In genomic region chr4:29117025-29117424, GRCm38 (mm10) we compare ENCODE assay signal across 21 mouse cellular contexts.
"Had no signal": no experiment of that assay in that cellular context is flagged by ENCODE, and none has a peak within 500 bp of the region (broad histone marks: within the 10 kb centered on the region; RNA-seq: fewer than 3 reads in every experiment).

No protein-coding gene starts in this region.

- H3K4me2 ChIP-seq: liver, embryonic 12.5 days; liver, embryonic 15.5 days; lung, embryonic 15.5 days; midbrain, embryonic 13.5 days; neural tube, embryonic 13.5 days had no signal

- H3K9ac ChIP-seq: liver, embryonic 12.5 days; liver, embryonic 15.5 days; lung, embryonic 15.5 days; midbrain, embryonic 13.5 days; neural tube, embryonic 13.5 days had no signal

- H3K36me3 ChIP-seq: liver, embryonic 12.5 days; liver, embryonic 15.5 days; lung, embryonic 15.5 days; midbrain, embryonic 10.5 days; midbrain, embryonic 13.5 days; neural tube, embryonic 13.5 days had no signal

- ATAC-seq: liver, embryonic 12.5 days had no signal

- H3K27ac ChIP-seq: kidney, postnatal 0 days; layer of hippocampus, adult 2 months; liver, embryonic 12.5 days; liver, embryonic 15.5 days; midbrain, embryonic 13.5 days; neural tube, embryonic 13.5 days had no signal

- DNase-seq: kidney, postnatal 25 days; layer of hippocampus, adult 9-11 months; liver; lung, adult 18-20 months; lung, postnatal 10 days; lung, postnatal 36 days; retina, postnatal 1 day; right cerebral cortex, postnatal 25 days; spleen, adult 18-20 months; thymus, adult 18-20 months; thymus, postnatal 36 days had no signal

- H3K9me3 ChIP-seq: liver, embryonic 12.5 days; liver, embryonic 15.5 days; lung, embryonic 15.5 days; midbrain, embryonic 10.5 days; midbrain, embryonic 13.5 days; neural tube, embryonic 13.5 days had no signal

- H3K4me3 ChIP-seq: layer of hippocampus, adult 2 months; liver, embryonic 12.5 days; liver, embryonic 15.5 days; lung, embryonic 15.5 days; megakaryocyte, embryonic 14.5 days; midbrain, embryonic 10.5 days; midbrain, embryonic 13.5 days; myocyte; neural tube, embryonic 13.5 days had no signal

- H3K27me3 ChIP-seq: liver, embryonic 12.5 days; liver, embryonic 15.5 days; lung, embryonic 15.5 days; megakaryocyte, embryonic 14.5 days; neural tube, embryonic 13.5 days had no signal

- H3K4me1 ChIP-seq: liver, embryonic 12.5 days; liver, embryonic 15.5 days; megakaryocyte, embryonic 14.5 days had no signal
